Mouse (Mus musculus) adipocyte (in vitro differentiated cells): ENCODE measurements around the gene Cdkn2d.
"Not testable (repeated sequence)": the region's sequence is repeated elsewhere in the genome, so short reads cannot be mapped to it uniquely, and the experiment has no call there.

ENCODE experiments used
- DNase-seq: peaks from one replicate; pipeline ENCODE4 v3.0.0-alpha.2; 2016; ENCODE audit warnings: low spot score

The Cdkn2d gene

GRCm38 (mm10) chr9:21318792-21319191 is 27.6 kb upstream of the Cdkn2d start:
- DNase-seq: no peak

- no peak for DNase-seq
Measured at GRCm38 (mm10) chr9:21316696-21317095, 25.5 kb upstream of the Cdkn2d start.

- peak; percentile 60 for DNase-seq
Measured at GRCm38 (mm10) chr9:21315421-21315820, 24.2 kb upstream of the Cdkn2d start.

GRCm38 (mm10) chr9:21314367-21315140 is 23.3 kb upstream of the Cdkn2d start:
- no peak for DNase-seq

GRCm38 (mm10) chr9:21313394-21313793 is 22.2 kb upstream of the Cdkn2d start:
- DNase-seq: peak; percentile 89

GRCm38 (mm10) chr9:21312134-21312533 is 20.9 kb upstream of the Cdkn2d start, which contains the start of gene Ap1m2:
Gene Ap1m2 (minus strand): TSS chr9:21312337.
- DNase-seq: no peak

GRCm38 (mm10) chr9:21311695-21312094 is 20.5 kb upstream of the Cdkn2d start:
- DNase-seq: no peak

GRCm38 (mm10) chr9:21309150-21309741 is 18.0 kb upstream of the Cdkn2d start:
- DNase-seq: no peak

- DNase-seq: no peak
Measured at GRCm38 (mm10) chr9:21305065-21305464, 13.9 kb upstream of the Cdkn2d start.

- no peak for DNase-seq
Measured at GRCm38 (mm10) chr9:21299014-21299413, 7.8 kb upstream of the Cdkn2d start.

- no peak for DNase-seq
Measured at GRCm38 (mm10) chr9:21292271-21292670, 1.1 kb upstream of the Cdkn2d start.

- not testable (repeated sequence) for DNase-seq
Measured at GRCm38 (mm10) chr9:21291868-21292267, 661 bp upstream of the Cdkn2d start.

- peak; percentile 31 for DNase-seq
Measured at GRCm38 (mm10) chr9:21290589-21290988, 618 bp downstream of the Cdkn2d start.

GRCm38 (mm10) chr9:21289337-21289671 is 1.9 kb downstream of the Cdkn2d start:
- DNase-seq: no peak

- peak; percentile 39 for DNase-seq
Measured at GRCm38 (mm10) chr9:21288404-21289336, 2.5 kb downstream of the Cdkn2d start.

GRCm38 (mm10) chr9:21287571-21288402 is 3.4 kb downstream of the Cdkn2d start, which contains the start of gene Kri1:
Gene Kri1 (minus strand): TSS chr9:21287969.
- DNase-seq: peak; percentile 98

- DNase-seq: no peak
Measured at GRCm38 (mm10) chr9:21286753-21287152, 4.5 kb downstream of the Cdkn2d start.

GRCm38 (mm10) chr9:21283994-21284393 is 7.2 kb downstream of the Cdkn2d start:
- no peak for DNase-seq

GRCm38 (mm10) chr9:21283591-21283990 is 7.6 kb downstream of the Cdkn2d start:
- no peak for DNase-seq

GRCm38 (mm10) chr9:21277776-21278175 is 13.4 kb downstream of the Cdkn2d start:
- peak; percentile 78 for DNase-seq

GRCm38 (mm10) chr9:21276307-21276706 is 14.9 kb downstream of the Cdkn2d start:
- DNase-seq: no peak

- DNase-seq: no peak
Measured at GRCm38 (mm10) chr9:21275727-21276126, 15.5 kb downstream of the Cdkn2d start.
